Mouse (Mus musculus) kidney, adult 2 months (tissue): Measurements from ENCODE around the gene Cfap44.

Experiments
- CTCF ChIP-seq: fragments of 200-500 bp; conservative IDR thresholded peaks from 2 replicates; pipeline ENCODE4 v1.5.1; 2011; ENCODE audit warnings: low read depth, mild to moderate bottlenecking, control low read depth, low read length, moderate library complexity, mixed read lengths; ENCODE audit not compliant: insufficient read depth, insufficient read length
- POLR2A ChIP-seq: fragments of 200-500 bp; IDR thresholded peaks from one replicate; pipeline ENCODE4 v1.6.1; 2011; ENCODE audit warnings: low read depth, low read length, control low read depth

DNA sequence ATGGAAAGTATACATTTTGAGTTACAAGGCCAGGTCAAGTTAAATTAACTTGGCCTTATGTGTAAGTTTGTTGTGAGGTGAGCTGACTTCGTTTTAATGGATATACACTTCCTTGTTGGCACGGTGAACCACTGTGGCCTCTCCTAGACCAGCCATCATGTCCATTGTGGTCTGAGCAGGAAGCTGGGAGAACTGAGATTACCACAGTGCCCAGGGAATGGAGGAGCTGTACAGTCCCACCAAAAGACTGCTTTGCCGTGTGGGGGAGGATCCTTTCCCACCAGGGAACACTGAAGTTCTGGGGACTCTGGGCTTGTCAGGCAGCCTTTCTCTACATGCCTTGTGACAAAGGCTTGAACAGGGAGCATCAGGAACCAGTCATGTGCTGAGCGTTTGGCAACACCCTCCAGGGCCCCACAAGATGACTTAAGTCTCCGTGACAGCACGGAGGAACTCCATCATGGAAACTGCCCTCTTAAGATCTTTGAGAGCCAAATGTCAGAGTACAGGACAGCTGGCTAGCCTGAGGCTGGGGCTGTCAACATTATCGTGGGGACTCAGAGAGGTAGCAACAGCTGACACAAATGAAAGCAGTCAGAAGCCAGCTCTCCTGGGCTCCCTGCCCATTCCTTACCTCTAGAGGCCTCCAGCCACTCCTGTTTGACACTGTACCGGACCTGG lies 108.4 kb downstream of the Cfap44 start:
- TF ChIP-seq POLR2A (no peak), CTCF (no peak)
